Mouse (Mus musculus) limb, embryonic 14.5 days (tissue): ENCODE results near the gene Gm11639. TPM values are rescaled to one million over a fixed set of nuclear protein-coding genes. Genes with fewer than 3 reads are reported as not detected.

Source experiments
- ATAC-seq: fragments of 200-750 bp; cut with Nextera tagmentation; 2 replicates; pipeline ENCODE4 v1.8.0; 2017; ENCODE audit warnings: low read depth, moderate number of reproducible peaks, moderate TSS enrichment; ENCODE audit not compliant: low FRiP score
- DNase-seq: peaks from one replicate; pipeline ENCODE4 v3.0.0-alpha.2; 2015; ENCODE audit warnings: low spot score
- H3K27ac ChIP-seq: fragments of 300-500 bp; sonication (generic); replicated peaks from 2 replicates; pipeline ENCODE4 v1.5.1; 2014; ENCODE audit warnings: low read depth, mild to moderate bottlenecking, low read length, moderate library complexity, mixed read lengths
- H3K27me3 ChIP-seq: fragments of 300-500 bp; sonication (generic); 2 replicates; pipeline ENCODE4 v1.6.1; 2014; ENCODE audit warnings: low read length, mixed read lengths; ENCODE audit not compliant: control insufficient read depth, insufficient read depth
- H3K36me3 ChIP-seq: fragments of 300-500 bp; sonication (generic); 2 replicates; pipeline ENCODE4 v1.6.1; 2014; ENCODE audit warnings: mild to moderate bottlenecking, low read length, moderate library complexity, mixed read lengths; ENCODE audit not compliant: control insufficient read depth, insufficient read depth
- H3K4me1 ChIP-seq: fragments of 300-500 bp; sonication (generic); 2 replicates; pipeline ENCODE4 v1.6.1; 2014; ENCODE audit warnings: antibody characterized with exemption, low read length, mixed read lengths; ENCODE audit not compliant: control insufficient read depth, insufficient read depth
- H3K4me2 ChIP-seq: fragments of 300-500 bp; sonication (generic); replicated peaks from 2 replicates; pipeline ENCODE4 v1.6.1; 2014; ENCODE audit warnings: low read depth, mild to moderate bottlenecking, low read length, moderate library complexity; ENCODE audit not compliant: severe bottlenecking
- H3K4me3 ChIP-seq: fragments of 300-500 bp; sonication (generic); replicated peaks from 2 replicates; pipeline ENCODE4 v1.5.1; 2014; ENCODE audit warnings: low read length
- H3K9ac ChIP-seq: fragments of 300-500 bp; sonication (generic); 2 replicates; pipeline ENCODE4 v1.6.1; 2014; ENCODE audit warnings: mild to moderate bottlenecking, low read depth, low read length, moderate library complexity; ENCODE audit not compliant: severe bottlenecking
- H3K9me3 ChIP-seq: fragments of 300-500 bp; sonication (generic); 2 replicates; pipeline ENCODE4 v1.6.1; 2016; ENCODE audit warnings: low read length; ENCODE audit not compliant: control insufficient read depth
- POLR2A ChIP-seq: fragments of 200-500 bp; IDR thresholded peaks from 2 replicates; pipeline ENCODE4 v1.8.0; 2012; ENCODE audit warnings: inconsistent platforms, mild to moderate bottlenecking, moderate library complexity, borderline replicate concordance; ENCODE audit not compliant: insufficient read depth, insufficient read length; ENCODE audit errors: extremely low read depth
- WGBS: fragments of 180-500 bp; shearing (Covaris S2); extraction: QIAGEN DNeasy Blood & Tissue Kit; methylation state at CpG from one replicate; pipeline ENCODE4 v1.1.7; 2014; 5-methylcytosine and 5-hydroxymethylcytosine counted together
- polyA plus RNA-seq, 2 experiments: library from polyadenylated mRNA; depleted of rRNA in 1 of 2; stranded (reverse) in 1 of 2; unstranded in 1 of 2; fragments of >200 nt; fragmentation: Nextera tagmentation in 1 of 2; extraction: Ambion mirVana in 1 of 2; gene quantifications; 2 replicates each; pipeline versions ENCODE4 v1.2.1 to v1.2.3; 2012 to 2014

The Gm11639 gene
- polyA plus RNA-seq, 2 experiments: under 0.01 to 0.01 TPM

DNA sequence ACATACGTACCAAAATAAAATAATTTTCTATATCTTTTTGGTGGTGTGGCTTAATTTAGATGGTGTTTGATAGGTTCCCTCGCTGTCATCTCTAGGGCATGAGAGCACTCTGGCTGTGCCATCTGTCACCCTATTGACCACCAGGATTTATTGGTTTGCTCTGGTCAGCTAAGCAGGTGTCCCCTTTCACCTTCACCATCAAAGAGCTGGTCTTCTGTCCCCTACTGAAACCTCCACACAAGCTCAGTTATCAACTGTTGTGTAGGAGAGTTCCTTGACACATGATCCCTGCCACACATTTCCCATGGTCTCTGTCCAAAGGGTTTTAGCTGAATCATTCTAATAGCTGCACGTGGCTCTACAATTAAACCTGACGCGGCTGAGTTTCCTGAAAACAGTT, 455.6 kb downstream of the Gm11639 start:
- H3K9ac ChIP-seq: no peak overlapping the region
- no peak overlapping the region for H3K4me2 ChIP-seq
- 90% methylated on average over 5 of the region's 5 CpGs for WGBS
- H3K9me3 ChIP-seq: no peaks in the 10 kb centered on the region
- TF ChIP-seq POLR2A: no peak
- H3K27me3 ChIP-seq: no peaks in the 10 kb centered on the region
- H3K4me1 ChIP-seq: no peaks in the 10 kb centered on the region
- no peak overlapping the region for H3K4me3 ChIP-seq
- ATAC-seq (no peak), DNase-seq (no peak)
- H3K27ac ChIP-seq: no peak overlapping the region
- peaks cover 45% of the 10 kb centered on the region for H3K36me3 ChIP-seq

DNA sequence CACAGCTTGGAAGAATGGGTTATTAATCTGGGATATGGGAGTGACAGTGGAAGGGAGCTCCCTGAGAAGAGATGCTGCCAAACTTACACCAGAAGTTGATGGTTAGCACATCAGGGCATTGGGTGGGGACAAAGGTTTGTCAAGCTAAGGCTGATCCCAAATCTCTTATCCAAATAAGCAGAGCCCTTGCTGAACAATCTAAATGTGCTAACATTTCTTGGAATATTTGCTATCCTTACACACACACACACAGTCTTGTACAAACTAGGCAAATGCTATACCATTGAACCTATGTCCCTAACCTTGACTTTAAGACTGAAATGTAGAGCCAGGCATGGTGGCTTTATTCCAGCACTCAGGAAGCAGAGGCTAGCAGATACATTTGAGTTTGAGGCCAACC, 458.1 kb downstream of the Gm11639 start:
- no peaks in the 10 kb centered on the region for H3K27me3 ChIP-seq
- ATAC-seq (no peak), DNase-seq (no peak)
- no peak overlapping the region for H3K27ac ChIP-seq
- H3K9ac ChIP-seq: no peak overlapping the region
- TF ChIP-seq POLR2A: no peak
- no peak overlapping the region for H3K4me3 ChIP-seq
- H3K9me3 ChIP-seq: no peaks in the 10 kb centered on the region
- H3K36me3 ChIP-seq: peaks cover 23% of the 10 kb centered on the region
- no peak overlapping the region for H3K4me2 ChIP-seq
- H3K4me1 ChIP-seq: no peaks in the 10 kb centered on the region

DNA sequence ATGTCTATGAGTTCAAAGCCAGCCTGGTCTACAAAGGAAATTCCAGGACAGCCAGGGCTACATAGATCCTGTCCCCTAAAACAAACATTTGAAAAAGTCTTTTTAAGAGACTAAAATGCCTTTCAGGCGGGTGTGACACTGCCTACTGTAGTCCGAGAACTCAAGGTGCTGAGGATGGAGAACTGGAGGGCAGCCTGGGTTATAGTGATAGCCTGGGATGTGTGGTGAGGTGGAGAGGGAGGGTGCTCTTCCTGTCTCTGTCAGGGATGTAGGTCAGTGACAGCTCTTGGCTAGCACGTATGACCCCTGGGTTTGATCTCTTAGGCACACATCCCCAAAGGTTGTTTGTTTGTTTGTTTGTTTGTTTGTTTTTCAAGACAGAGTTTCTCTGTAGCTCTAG, 458.6 kb downstream of the Gm11639 start:
- Histone ChIP-seq H3K4me1 (no peaks in the 10 kb centered on the region), H3K4me2 (no peak overlapping the region), H3K36me3 (peaks cover 20% of the 10 kb centered on the region), H3K27ac (no peak overlapping the region), H3K4me3 (no peak overlapping the region), H3K27me3 (no peaks in the 10 kb centered on the region), H3K9me3 (no peaks in the 10 kb centered on the region), H3K9ac (no peak overlapping the region)
- DNase-seq: no peak
- 90% methylated on average over 3 of the region's 3 CpGs for WGBS
- TF ChIP-seq POLR2A: no peak
- ATAC-seq: no peak

DNA sequence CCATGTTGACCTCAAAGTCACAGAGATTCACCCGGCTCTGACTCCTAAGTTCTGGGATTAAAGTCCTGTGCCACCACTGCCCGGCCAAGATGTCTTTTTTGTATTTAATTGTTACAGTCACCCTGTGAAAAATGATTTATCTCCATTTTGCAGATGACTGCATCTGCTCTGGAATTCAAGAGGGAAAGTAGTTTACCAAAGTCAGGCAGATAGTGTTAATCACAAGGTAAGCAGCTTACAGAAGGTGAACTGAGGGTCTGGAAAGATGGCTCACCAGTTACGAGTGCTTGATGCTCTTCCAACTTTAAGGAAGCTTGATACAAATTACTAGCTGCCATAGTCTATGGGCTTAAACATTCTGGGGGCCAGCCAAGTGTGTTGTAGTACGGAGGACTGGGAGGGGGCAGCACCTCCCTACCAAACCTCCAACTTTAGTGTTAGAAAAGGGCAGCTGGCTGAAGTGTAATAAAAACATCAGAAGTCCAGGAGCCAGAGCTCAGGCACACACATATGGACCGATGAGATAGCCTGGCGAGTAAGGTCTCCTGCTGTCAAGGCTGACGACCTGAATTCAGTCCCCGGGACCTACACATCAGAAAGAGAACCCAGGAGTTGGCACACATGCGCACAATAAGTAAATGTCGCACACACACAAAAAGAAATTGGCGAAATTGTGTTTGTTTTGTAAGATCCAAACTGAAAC, 459.2 kb downstream of the Gm11639 start:
- peaks cover 14% of the 10 kb centered on the region for H3K36me3 ChIP-seq
- H3K4me1 ChIP-seq: no peaks in the 10 kb centered on the region
- 65% methylated on average over 11 of the region's 11 CpGs for WGBS
- H3K4me2 ChIP-seq: no peak overlapping the region
- no peak overlapping the region for H3K9ac ChIP-seq
- TF ChIP-seq POLR2A: no peak
- ATAC-seq (no peak), DNase-seq (no peak)
- no peaks in the 10 kb centered on the region for H3K27me3 ChIP-seq
- H3K9me3 ChIP-seq: no peaks in the 10 kb centered on the region
- no peak overlapping the region for H3K4me3 ChIP-seq
- H3K27ac ChIP-seq: no peak overlapping the region

DNA sequence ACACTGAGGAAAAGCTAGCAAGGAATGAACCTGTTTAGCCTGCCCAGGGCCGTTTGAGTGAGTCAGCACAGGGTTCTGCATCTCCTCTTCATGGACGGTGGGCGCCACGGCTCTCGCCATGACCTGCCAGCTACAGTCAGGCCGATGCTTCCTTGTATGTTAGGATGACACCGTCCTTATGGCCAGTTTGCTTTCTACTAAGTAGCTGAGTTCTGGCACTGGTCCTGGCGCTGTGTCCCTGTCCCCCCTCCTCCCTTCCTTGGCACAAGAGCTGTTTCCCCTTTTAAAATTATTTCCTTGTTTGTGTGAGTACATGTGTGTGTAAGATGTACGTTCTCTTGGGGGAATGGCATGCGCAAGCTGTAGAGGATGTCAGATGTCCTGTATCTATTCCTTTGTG, 459.7 kb downstream of the Gm11639 start:
- Histone ChIP-seq H3K4me3 (no peak overlapping the region), H3K9ac (no peak overlapping the region), H3K4me1 (no peaks in the 10 kb centered on the region), H3K27me3 (no peaks in the 10 kb centered on the region), H3K27ac (no peak overlapping the region), H3K36me3 (peaks cover 9% of the 10 kb centered on the region; the same call in 1 of the 2 replicates), H3K4me2 (no peak overlapping the region), H3K9me3 (no peaks in the 10 kb centered on the region)
- no peak for ATAC-seq
- WGBS: 90% methylated on average over 10 of the region's 10 CpGs
- TF ChIP-seq POLR2A: no peak
- DNase-seq: no peak
